Mouse (Mus musculus): ENCODE measurements around the gene Amot. TPM values are rescaled to one million over a fixed set of nuclear protein-coding genes. Genes with fewer than 3 reads are reported as not detected.

The Amot gene
- polyA plus RNA-seq (2011; ENCODE audit: insufficient read length, low read depth, missing spikeins), result 30.9 and 37.2 TPM in 2 replicates

- TF ChIP-seq POLR2A (IDR thresholded peaks at IDR 0.05; ENCODE audit: low read depth, low read length) (peak; percentile 90), CTCF (IDR thresholded peaks at IDR 0.05; ENCODE audit: borderline replicate concordance, insufficient read depth, low read length) (no peak)
- no peaks in the 10 kb centered on the region for H3K4me1 ChIP-seq (ENCODE audit: control insufficient read depth, insufficient read depth, low read length)
- peak within 1 kb of the TSS; percentile 92 for H3K4me3 ChIP-seq (ENCODE audit: insufficient read depth, low read length)
- no peak within 1 kb of the TSS for H3K27ac ChIP-seq (ENCODE audit: insufficient read depth, low read length)
These were observed at the start of gene Amot for GRCm38 (mm10) chrX:145504717-145505415. Amot (minus strand) TSS chrX:145505181.

- Histone ChIP-seq H3K27ac (ENCODE audit: insufficient read depth, low read length) (no peak overlapping the region), H3K4me1 (ENCODE audit: control insufficient read depth, insufficient read depth, low read length) (no peaks in the 10 kb centered on the region), H3K4me3 (ENCODE audit: insufficient read depth, low read length) (no peak overlapping the region)
- TF ChIP-seq POLR2A (IDR thresholded peaks at IDR 0.05; ENCODE audit: low read depth, low read length), result no peak
- no peak for TF ChIP-seq CTCF (IDR thresholded peaks at IDR 0.05; ENCODE audit: borderline replicate concordance, insufficient read depth, low read length)
These were observed 40.1 kb upstream of the Amot start for GRCm38 (mm10) chrX:145545060-145545459.

GRCm38 (mm10) chrX:145543602-145544490, 38.9 kb upstream of the Amot start:
- TF ChIP-seq CTCF (IDR thresholded peaks at IDR 0.05; ENCODE audit: borderline replicate concordance, insufficient read depth, low read length) (no peak), POLR2A (IDR thresholded peaks at IDR 0.05; ENCODE audit: low read depth, low read length) (no peak)
- Histone ChIP-seq H3K4me1 (ENCODE audit: control insufficient read depth, insufficient read depth, low read length) (no peaks in the 10 kb centered on the region), H3K4me3 (ENCODE audit: insufficient read depth, low read length) (no peak overlapping the region), H3K27ac (ENCODE audit: insufficient read depth, low read length) (no peak overlapping the region)

GRCm38 (mm10) chrX:145541050-145541449, 36.1 kb upstream of the Amot start:
- Histone ChIP-seq H3K4me3 (ENCODE audit: insufficient read depth, low read length) (no peak overlapping the region), H3K4me1 (ENCODE audit: control insufficient read depth, insufficient read depth, low read length) (no peaks in the 10 kb centered on the region), H3K27ac (ENCODE audit: insufficient read depth, low read length) (no peak overlapping the region)
- no peak for TF ChIP-seq POLR2A (IDR thresholded peaks at IDR 0.05; ENCODE audit: low read depth, low read length)
- TF ChIP-seq CTCF (IDR thresholded peaks at IDR 0.05; ENCODE audit: borderline replicate concordance, insufficient read depth, low read length), result no peak

- no peak overlapping the region for H3K4me3 ChIP-seq (ENCODE audit: insufficient read depth, low read length)
- TF ChIP-seq CTCF (IDR thresholded peaks at IDR 0.05; ENCODE audit: borderline replicate concordance, insufficient read depth, low read length) (no peak), POLR2A (IDR thresholded peaks at IDR 0.05; ENCODE audit: low read depth, low read length) (no peak)
- H3K27ac ChIP-seq (ENCODE audit: insufficient read depth, low read length), result no peak overlapping the region
- no peaks in the 10 kb centered on the region for H3K4me1 ChIP-seq (ENCODE audit: control insufficient read depth, insufficient read depth, low read length)
These were observed 35.3 kb upstream of the Amot start for GRCm38 (mm10) chrX:145540321-145540720.

- Histone ChIP-seq H3K4me3 (ENCODE audit: insufficient read depth, low read length) (no peak overlapping the region), H3K27ac (ENCODE audit: insufficient read depth, low read length) (no peak overlapping the region), H3K4me1 (ENCODE audit: control insufficient read depth, insufficient read depth, low read length) (no peaks in the 10 kb centered on the region)
- TF ChIP-seq CTCF (IDR thresholded peaks at IDR 0.05; ENCODE audit: borderline replicate concordance, insufficient read depth, low read length), result no peak
- TF ChIP-seq POLR2A (IDR thresholded peaks at IDR 0.05; ENCODE audit: low read depth, low read length), result no peak
These were observed 24.6 kb upstream of the Amot start for GRCm38 (mm10) chrX:145529602-145530001.

GRCm38 (mm10) chrX:145516322-145517066, 11.5 kb upstream of the Amot start:
- TF ChIP-seq CTCF (IDR thresholded peaks at IDR 0.05; ENCODE audit: borderline replicate concordance, insufficient read depth, low read length) (no peak), POLR2A (IDR thresholded peaks at IDR 0.05; ENCODE audit: low read depth, low read length) (no peak)
- H3K27ac ChIP-seq (ENCODE audit: insufficient read depth, low read length), result peak overlapping the region; percentile 11; the same call in 1 of the 2 replicates

GRCm38 (mm10) chrX:145515498-145516158, 10.6 kb upstream of the Amot start:
- H3K4me3 ChIP-seq (ENCODE audit: insufficient read depth, low read length), result no peak overlapping the region
- H3K27ac ChIP-seq (ENCODE audit: insufficient read depth, low read length), result no peak overlapping the region; the same call in 1 of the 2 replicates
- TF ChIP-seq CTCF (IDR thresholded peaks at IDR 0.05; ENCODE audit: borderline replicate concordance, insufficient read depth, low read length), result no peak
- TF ChIP-seq POLR2A (IDR thresholded peaks at IDR 0.05; ENCODE audit: low read depth, low read length), result no peak
- no peaks in the 10 kb centered on the region for H3K4me1 ChIP-seq (ENCODE audit: control insufficient read depth, insufficient read depth, low read length)

More at GRCm38 (mm10) chrX:145516322-145517066, 11.5 kb upstream of the Amot start:
- Histone ChIP-seq H3K4me3 (ENCODE audit: insufficient read depth, low read length) (no peak overlapping the region), H3K4me1 (ENCODE audit: control insufficient read depth, insufficient read depth, low read length) (no peaks in the 10 kb centered on the region)

- H3K27ac ChIP-seq (ENCODE audit: insufficient read depth, low read length), result no peak overlapping the region
- H3K4me1 ChIP-seq (ENCODE audit: control insufficient read depth, insufficient read depth, low read length), result no peaks in the 10 kb centered on the region
- no peak for TF ChIP-seq POLR2A (IDR thresholded peaks at IDR 0.05; ENCODE audit: low read depth, low read length)
- no peak for TF ChIP-seq CTCF (IDR thresholded peaks at IDR 0.05; ENCODE audit: borderline replicate concordance, insufficient read depth, low read length)
- H3K4me3 ChIP-seq (ENCODE audit: insufficient read depth, low read length), result no peak overlapping the region
These were observed 5.7 kb upstream of the Amot start for GRCm38 (mm10) chrX:145510675-145511074.
